Mouse (Mus musculus) cerebellum, adult 2 months (tissue): ENCODE measurements at regions not wholly inside any gene's neighbourhood (a gene's known extent, or its start where the extent isn't known, plus 50 kb on each side); places are given as distances from the start of the nearest gene placed in this dataset.

Experiments used
- CTCF ChIP-seq: fragments of 200-500 bp; IDR thresholded peaks from 2 replicates; pipeline ENCODE4 v1.5.1; 2011; ENCODE audit warnings: low read depth, mild to moderate bottlenecking, control low read depth, low read length, moderate library complexity, borderline replicate concordance; ENCODE audit not compliant: insufficient read depth
- POLR2A ChIP-seq: fragments of 200-500 bp; IDR thresholded peaks from 2 replicates; pipeline ENCODE4 v1.6.1; 2011; ENCODE audit warnings: low read length, control low read depth, borderline replicate concordance; ENCODE audit not compliant: insufficient read depth

- TF ChIP-seq CTCF: no peak
- no peak for TF ChIP-seq POLR2A
These were observed 772.6 kb downstream of the D3Ertd751e start for GRCm38 (mm10) chr3:42514922-42515593.
